Mouse (Mus musculus): ENCODE data around the gene Mta3.

DNA sequence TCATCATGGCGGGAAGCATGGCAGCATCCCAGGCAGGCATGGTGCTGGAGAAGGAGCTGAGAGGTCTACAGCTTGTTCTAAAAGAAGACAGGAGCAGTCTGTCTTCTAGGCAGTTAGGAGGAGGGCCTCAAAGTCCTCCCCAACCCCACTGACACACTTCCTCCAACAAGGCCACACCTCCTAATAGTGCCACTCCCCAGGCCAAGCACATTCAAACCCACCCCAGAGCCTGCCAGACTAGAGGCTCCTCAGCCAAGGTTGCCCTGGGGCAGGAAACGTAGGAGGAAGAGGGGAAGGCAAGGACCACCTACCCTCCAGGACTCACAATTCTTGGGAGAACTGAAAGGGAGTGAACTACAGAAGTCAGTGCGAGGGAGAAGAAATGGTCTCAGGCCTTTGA lies 141.9 kb downstream of the Mta3 start, which contains the start of gene Haao:
- no peak for TF ChIP-seq POLR2A (IDR thresholded peaks at IDR 0.05; ENCODE audit: low read depth, low read length)
- TF ChIP-seq CTCF (conservative IDR thresholded peaks at IDR 0.05; ENCODE audit: insufficient read depth, insufficient read length, low read depth, low read length), result no peak

All from kidney, adult 2 months (tissue).